Mouse (Mus musculus): ENCODE measurements around the gene Setd1b. TPM values are rescaled to one million over a fixed set of nuclear protein-coding genes. Genes with fewer than 3 reads are reported as not detected.

Setd1b gene
- total RNA-seq, 2 experiments from 2014 or later = 3.1 to 27.5 TPM

DNA sequence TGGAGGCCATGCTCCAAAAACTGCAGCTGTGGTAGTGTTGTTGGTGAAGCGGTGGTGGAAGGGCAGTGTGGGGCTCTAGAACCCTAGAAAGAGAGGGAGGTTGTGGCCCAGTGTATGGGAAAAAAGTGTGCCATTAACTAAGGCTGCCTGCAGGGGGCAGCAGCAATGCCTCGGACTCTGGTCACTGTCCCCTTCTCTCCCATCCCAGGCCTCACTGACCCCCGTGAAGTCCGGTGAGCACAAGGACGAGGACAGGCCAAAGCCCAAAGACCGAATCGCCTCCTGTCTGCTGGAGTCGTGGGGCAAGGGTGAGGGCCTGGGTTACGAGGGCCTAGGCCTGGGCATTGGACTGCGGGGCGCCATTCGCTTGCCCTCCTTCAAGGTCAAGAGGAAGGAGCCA is 14.8 kb downstream of the Setd1b start:
- ATAC-seq (replicated peaks; ENCODE audit: poor library complexity) = 0 out of 2 replicates have a peak, but pooled peaks have one; percentile 38

DNA sequence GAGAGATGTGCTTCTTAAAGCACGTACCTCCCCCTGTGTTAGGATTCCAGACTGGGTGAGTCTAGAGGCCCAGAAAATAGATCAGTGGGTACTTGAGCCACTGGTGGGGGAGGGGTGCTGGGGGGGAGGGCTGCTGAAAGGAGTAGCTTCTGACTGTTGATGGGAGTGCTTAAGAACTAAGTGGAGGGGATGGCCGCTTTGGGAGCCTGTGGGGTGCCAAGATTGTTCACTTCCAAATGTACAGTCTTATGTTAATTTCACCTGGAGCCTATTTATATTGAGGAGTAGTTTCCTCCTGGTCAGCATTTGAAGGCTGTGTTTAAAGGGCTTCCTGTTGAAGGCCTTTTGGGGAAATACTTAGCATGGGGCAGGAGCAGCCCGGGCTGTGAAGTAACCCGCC is 16.0 kb downstream of the Setd1b start:
- ATAC-seq (replicated peaks; ENCODE audit: poor library complexity) = no peak

DNA sequence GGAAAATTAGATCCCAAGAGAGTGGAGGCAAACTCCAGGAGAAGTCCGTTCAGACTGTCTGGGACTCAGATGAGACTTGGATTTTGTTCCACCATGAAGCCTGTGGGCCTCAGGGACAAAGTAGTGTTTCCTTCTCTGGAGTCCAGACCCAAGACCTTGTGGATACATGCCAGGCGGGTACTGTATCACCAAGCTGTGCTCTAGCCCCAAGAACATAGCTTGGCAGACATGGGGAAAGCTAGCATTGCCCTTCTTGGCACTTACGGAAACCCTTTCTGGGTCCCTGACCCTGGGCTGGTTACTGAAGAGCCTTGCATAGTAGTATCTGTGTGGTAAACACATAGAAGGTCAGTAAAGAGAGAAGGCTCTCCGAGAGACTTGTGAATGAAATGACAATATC is 17.5 kb downstream of the Setd1b start:
- no peak for ATAC-seq (replicated peaks; ENCODE audit: poor library complexity)

GRCm38 (mm10) chr5:123159866-123160265 is 17.9 kb downstream of the Setd1b start:
- ATAC-seq (replicated peaks; ENCODE audit: poor library complexity) = no peak

GRCm38 (mm10) chr5:123160341-123160740 is 18.3 kb downstream of the Setd1b start:
- no peak for ATAC-seq (replicated peaks; ENCODE audit: poor library complexity)

DNA sequence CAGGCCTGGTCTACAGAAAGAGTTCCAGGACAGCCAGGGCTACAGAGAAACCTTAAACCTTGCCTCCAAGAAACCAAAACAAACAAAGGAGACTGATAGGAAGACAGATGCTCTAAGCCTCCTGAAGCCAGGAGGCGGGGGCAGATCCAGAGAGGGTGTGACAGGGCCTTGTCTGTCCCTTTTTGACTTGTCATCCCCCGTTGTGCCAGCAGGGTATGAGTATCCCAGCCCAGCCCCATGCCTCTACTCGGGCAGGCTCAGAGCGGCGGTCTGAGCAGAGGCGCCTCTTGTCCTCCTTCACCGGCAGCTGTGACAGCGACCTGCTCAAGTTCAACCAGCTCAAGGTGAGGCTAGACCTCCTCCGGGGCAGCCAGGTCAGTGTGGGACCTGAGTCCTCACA is 20.9 kb downstream of the Setd1b start:
- peak; percentile 76 for ATAC-seq (replicated peaks; ENCODE audit: poor library complexity)

DNA sequence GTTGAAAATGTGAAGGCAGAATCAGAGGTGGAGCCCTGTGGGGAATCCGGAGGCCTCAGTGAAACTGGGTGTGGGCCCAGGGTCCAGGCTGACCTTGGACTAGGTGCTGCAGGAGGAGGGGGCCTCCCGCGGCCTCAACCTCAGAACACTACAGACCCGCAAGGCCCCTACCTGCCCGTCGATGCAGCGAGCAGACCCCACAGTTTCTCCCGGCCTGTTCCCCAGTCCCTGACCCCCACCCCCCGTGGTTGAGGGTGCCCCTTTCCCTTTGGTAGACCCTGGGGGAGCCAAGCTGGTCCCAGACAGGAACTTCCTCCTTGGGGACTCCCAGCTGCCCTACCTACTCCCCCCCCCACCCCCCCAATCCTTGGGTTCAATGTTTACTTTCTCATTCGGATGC is 24.4 kb downstream of the Setd1b start:
- no peak for ATAC-seq (replicated peaks; ENCODE audit: poor library complexity)

- no peak for ATAC-seq (replicated peaks; ENCODE audit: poor library complexity)
Measured at GRCm38 (mm10) chr5:123167591-123167990, 25.6 kb downstream of the Setd1b start.

GRCm38 (mm10) chr5:123169284-123169683 is 27.3 kb downstream of the Setd1b start, which contains the start of gene Psmd9:
TSS of gene Psmd9 (plus strand) at chr5:123169413.
- ATAC-seq (replicated peaks; ENCODE audit: poor library complexity) = no peak

DNA sequence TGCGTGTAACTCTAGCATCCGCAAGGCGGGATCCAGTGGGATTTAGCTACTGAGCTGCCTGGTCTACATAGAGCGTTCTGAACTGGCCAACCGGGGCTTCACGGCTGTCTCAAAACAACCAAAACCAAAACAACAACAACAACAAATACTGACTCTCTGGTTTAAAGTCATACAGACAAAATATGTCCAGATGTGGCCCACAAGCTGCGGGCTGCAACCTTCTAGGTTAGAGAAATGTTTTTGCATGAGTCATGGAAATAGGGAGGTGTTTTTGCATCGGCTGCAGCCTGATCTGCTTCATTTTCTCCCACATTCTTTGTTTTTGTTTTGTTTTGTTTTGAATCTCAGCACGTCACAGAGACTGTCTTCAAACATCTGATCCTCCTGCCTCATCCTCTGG is 28.4 kb downstream of the Setd1b start:
- ATAC-seq (replicated peaks; ENCODE audit: poor library complexity) = no peak

- peak; percentile 99 for ATAC-seq (replicated peaks; ENCODE audit: poor library complexity)
Measured at GRCm38 (mm10) chr5:123171646-123172350, 29.8 kb downstream of the Setd1b start.

- ATAC-seq (replicated peaks; ENCODE audit: poor library complexity) = no peak
Measured at GRCm38 (mm10) chr5:123178792-123179191, 36.8 kb downstream of the Setd1b start.

GRCm38 (mm10) chr5:123180390-123180789 is 38.4 kb downstream of the Setd1b start:
- no peak for ATAC-seq (replicated peaks; ENCODE audit: poor library complexity)

GRCm38 (mm10) chr5:123181536-123181935 is 39.5 kb downstream of the Setd1b start:
- no peak for ATAC-seq (replicated peaks; ENCODE audit: poor library complexity)

DNA sequence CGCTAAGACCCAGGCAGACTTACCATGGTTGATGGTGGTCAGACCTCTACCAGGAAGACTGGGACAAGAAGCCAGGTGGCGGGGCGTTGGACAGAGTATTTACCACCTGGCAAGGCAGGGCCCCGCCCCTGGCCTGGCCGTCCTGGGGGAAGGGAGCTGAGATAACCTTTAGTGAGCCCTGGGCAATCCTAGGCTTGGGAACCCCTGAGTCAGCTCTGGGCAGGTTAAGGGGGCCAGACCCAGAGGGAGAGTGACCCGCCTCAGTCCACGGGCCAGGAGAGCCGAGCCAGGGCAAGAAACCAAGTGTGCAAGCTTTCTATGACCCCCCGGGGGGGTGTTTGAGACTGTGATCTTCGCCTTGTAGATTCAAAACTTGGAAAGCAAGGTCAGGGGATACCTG is 40.7 kb downstream of the Setd1b start, which contains the start of gene Hpd:
Gene Hpd (minus strand): TSS at position 77 of the 400 bp plus-strand sequence.
- no peak for ATAC-seq (replicated peaks; ENCODE audit: poor library complexity)

- ATAC-seq (replicated peaks; ENCODE audit: poor library complexity) = no peak
Measured at GRCm38 (mm10) chr5:123185966-123186365, 44.0 kb downstream of the Setd1b start.

DNA sequence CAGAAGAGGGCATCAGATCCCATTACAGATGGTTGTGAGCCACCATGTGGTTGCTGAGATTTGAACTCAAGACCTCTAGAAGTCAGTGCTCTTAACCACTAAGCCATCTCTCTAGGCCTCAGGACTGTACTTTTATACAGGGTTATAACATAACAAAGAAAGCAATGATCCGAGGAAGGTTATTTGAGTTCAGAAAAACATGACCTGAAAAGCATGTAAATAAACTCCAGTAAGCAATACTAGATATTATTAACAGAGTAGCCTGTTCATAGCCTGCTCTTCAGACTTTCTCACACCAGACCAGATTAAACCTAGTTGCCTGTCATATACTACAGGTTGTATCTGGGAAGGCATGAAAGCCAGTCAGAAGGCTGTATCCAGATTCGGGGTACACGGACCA is 45.3 kb downstream of the Setd1b start:
- no peak for ATAC-seq (replicated peaks; ENCODE audit: poor library complexity)

DNA sequence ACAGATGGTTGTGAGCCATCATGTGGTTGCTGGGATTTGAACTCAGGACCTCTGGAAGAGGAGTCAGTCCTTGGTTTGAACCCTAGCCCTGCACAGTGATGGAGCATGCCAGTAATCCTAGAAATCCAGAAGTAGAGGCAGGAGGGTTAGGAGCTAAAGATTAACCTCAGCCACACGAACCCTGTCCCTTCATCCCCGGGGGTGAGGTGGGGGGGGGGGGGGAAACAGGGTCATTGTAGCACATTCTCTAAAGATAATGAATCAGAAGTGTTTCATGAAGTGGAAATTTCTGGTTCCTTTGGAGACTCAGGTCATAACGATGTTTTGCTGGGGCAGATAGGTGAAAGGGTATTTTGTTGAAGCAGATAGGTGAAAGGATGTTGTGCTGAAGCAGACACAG is 48.9 kb downstream of the Setd1b start:
- no peak for ATAC-seq (replicated peaks; ENCODE audit: poor library complexity)

DNA sequence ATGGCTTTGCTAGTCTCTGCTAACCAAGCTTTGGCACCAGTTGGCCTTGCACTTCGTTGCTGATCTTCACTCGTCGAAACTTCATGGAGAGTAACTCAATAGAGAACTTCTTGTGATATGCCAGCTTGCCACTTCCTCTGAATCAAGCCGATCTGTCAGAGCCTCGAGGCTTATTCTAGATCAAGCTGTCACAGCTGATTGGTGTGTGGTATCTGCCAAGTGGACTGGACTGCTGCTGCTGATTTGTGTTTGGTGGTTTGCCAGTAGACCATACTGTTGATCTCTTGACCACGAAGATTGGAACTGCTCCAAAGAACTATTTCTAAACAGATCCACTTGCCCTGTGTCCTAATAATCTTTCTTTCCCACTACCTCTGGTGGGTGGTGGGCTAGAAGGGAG is 49.4 kb downstream of the Setd1b start:
- 0 out of 2 replicates have a peak, but pooled peaks have one; percentile 22 for ATAC-seq (replicated peaks; ENCODE audit: poor library complexity)

DNA sequence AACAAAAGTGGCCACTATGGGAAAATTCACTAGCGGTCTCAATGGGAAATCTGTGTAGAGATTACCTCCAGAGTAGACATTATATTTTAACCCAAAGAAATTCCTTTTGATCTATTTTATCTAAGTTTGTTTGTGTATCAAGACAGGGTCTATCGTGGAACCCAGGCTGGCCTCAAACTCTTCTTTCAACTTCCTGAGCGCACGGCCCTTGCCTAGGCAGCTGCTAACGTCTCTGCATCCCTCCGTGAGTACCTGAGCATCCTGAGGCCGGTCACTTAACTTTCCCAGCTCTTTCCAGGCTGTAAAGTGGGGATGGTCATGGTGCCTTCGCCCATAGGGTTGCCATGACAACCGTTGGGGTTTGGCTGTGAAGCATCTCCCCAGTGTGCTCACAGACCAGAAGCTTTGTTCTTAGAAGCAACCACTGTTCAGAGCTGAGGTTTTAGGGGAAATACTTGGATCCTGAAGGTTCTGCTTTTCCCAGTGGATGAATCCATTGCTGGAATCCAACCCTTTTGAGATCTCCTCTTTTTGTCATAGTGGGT is 50.7 kb downstream of the Setd1b start:
- ATAC-seq (replicated peaks; ENCODE audit: poor library complexity) = no peak

DNA sequence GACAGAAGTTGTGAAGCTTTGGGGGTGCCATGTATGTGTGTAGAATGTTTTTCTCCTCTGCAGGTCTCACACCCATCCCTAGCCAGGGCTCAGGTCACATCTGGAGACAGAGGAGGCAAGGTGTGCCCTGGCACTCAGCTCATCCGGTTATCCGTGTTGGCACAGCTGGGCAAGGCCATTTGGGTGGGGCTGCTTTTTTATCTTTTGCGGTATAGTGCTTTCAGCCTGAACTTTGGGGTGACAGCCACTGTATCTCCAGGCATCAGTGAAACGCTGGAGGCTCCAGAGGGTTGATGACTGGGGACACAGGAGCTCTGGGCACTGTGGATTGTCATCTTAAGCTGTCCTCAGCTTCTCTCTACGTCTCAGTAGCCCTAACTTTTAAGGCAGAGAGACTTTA is 51.4 kb downstream of the Setd1b start:
- ATAC-seq (replicated peaks; ENCODE audit: poor library complexity) = peak; percentile 92

DNA sequence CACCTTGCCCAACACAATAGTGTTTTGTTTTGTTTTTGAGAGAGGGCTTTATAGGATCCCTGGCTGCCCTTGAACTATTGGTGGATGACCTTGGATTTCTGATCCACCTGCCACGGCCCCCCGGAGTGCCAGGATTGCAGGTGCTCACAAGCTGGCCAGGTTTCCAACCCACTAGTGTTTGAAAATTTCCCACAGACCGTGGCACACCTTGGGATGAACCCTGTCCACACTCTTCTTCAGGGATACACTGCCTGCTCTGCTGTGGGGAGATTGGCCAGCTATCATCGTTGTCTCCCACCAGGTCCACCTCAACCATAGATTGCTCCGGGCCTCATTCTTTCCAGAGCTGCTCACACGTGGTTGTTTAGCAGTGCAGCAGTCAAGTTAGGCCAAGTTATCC is 52.9 kb downstream of the Setd1b start:
- ATAC-seq (replicated peaks; ENCODE audit: poor library complexity) = no peak
